Mouse (Mus musculus): ENCODE measurements around the gene Sppl2b.

GRCm38 (mm10) chr10:80842334-80842733, 12.7 kb upstream of the Sppl2b start:
- no peak for TF ChIP-seq CTCF (IDR thresholded peaks at IDR 0.05; ENCODE audit: borderline replicate concordance, insufficient read depth, low read depth, low read length)
- TF ChIP-seq POLR2A (IDR thresholded peaks at IDR 0.05; ENCODE audit: borderline replicate concordance, insufficient read depth, low read length) = no peak

All from cerebellum, adult 2 months (tissue).